Mouse (Mus musculus) E14TG2a.4 (cell line): ENCODE measurements at regions not wholly inside any gene's neighbourhood (a gene's known extent, or its start where the extent isn't known, plus 50 kb on each side); places are given as distances from the start of the nearest gene placed in this dataset.
A peak's percentile ranks its signal among the peaks of the same experiment; 100 is the strongest.
"Not testable (repeated sequence)": the region's sequence is repeated elsewhere in the genome, so short reads cannot be mapped to it uniquely, and the experiment has no call there.

Experiments
- H3K27me3 ChIP-seq: 2 replicates; pipeline ENCODE4 v1.6.1; 2014; ENCODE audit warnings: low read length, control low read depth; ENCODE audit not compliant: insufficient read depth
- H3K36me3 ChIP-seq: 2 replicates; pipeline ENCODE4 v1.6.1; 2014; ENCODE audit warnings: low read length, control low read depth; ENCODE audit not compliant: insufficient read depth
- H3K4me1 ChIP-seq: replicated peaks from 2 replicates; pipeline ENCODE4 v1.6.1; 2014; ENCODE audit warnings: low read depth, low read length, control low read depth
- H3K4me3 ChIP-seq: replicated peaks from 2 replicates; pipeline ENCODE4 v1.5.1; 2014; ENCODE audit warnings: mild to moderate bottlenecking, low read length
- H3K9me3 ChIP-seq: 2 replicates; pipeline ENCODE4 v1.6.1; 2014; ENCODE audit warnings: low read length, control low read depth
- CTCF ChIP-seq: conservative IDR thresholded peaks from 2 replicates; pipeline ENCODE4 v1.5.1; 2014; ENCODE audit warnings: low read length
- NANOG ChIP-seq: IDR thresholded peaks from 2 replicates; pipeline ENCODE4 v1.6.1; 2014; ENCODE audit warnings: borderline replicate concordance, low read length, mixed read lengths
- POU5F1 ChIP-seq: IDR thresholded peaks from 2 replicates; pipeline ENCODE4 v1.6.1; 2014; ENCODE audit warnings: low read length, borderline replicate concordance

- TF ChIP-seq CTCF (no peak), NANOG (peak; percentile 60; the same call in 1 of the 2 replicates), POU5F1 (no peak)
- Histone ChIP-seq H3K36me3 (no peaks in the 10 kb centered on the region), H3K27me3 (no peaks in the 10 kb centered on the region), H3K4me1 (no peaks in the 10 kb centered on the region), H3K4me3 (no peak overlapping the region), H3K9me3 (no peaks in the 10 kb centered on the region)
These were observed 1157.9 kb upstream of the Cntn5 start for GRCm38 (mm10) chr9:12062488-12062887.

GRCm38 (mm10) chr9:12052429-12052828 is 1147.9 kb upstream of the Cntn5 start:
- Histone ChIP-seq H3K9me3 (no peaks in the 10 kb centered on the region), H3K36me3 (no peaks in the 10 kb centered on the region), H3K27me3 (no peaks in the 10 kb centered on the region), H3K4me1 (no peaks in the 10 kb centered on the region), H3K4me3 (no peak overlapping the region)
- TF ChIP-seq NANOG: no peak
- no peak for TF ChIP-seq CTCF
- TF ChIP-seq POU5F1: no peak

GRCm38 (mm10) chr9:12015978-12016377 is 1111.4 kb upstream of the Cntn5 start:
- Histone ChIP-seq H3K4me3 (no peak overlapping the region), H3K36me3 (no peaks in the 10 kb centered on the region), H3K9me3 (peaks cover 54% of the 10 kb centered on the region), H3K4me1 (no peaks in the 10 kb centered on the region), H3K27me3 (no peaks in the 10 kb centered on the region)
- TF ChIP-seq NANOG: no peak
- no peak for TF ChIP-seq CTCF
- TF ChIP-seq POU5F1: no peak

GRCm38 (mm10) chr9:11998580-11998979 is 1094.0 kb upstream of the Cntn5 start:
- TF ChIP-seq NANOG: no peak
- no peak for TF ChIP-seq CTCF
- no peak for TF ChIP-seq POU5F1
- Histone ChIP-seq H3K27me3 (no peaks in the 10 kb centered on the region), H3K36me3 (no peaks in the 10 kb centered on the region), H3K4me3 (no peak overlapping the region), H3K4me1 (no peaks in the 10 kb centered on the region), H3K9me3 (no peaks in the 10 kb centered on the region)

GRCm38 (mm10) chr9:11982102-11982882 is 1077.7 kb upstream of the Cntn5 start:
- TF ChIP-seq CTCF (no peak), NANOG (peak; percentile 59; the same call in 1 of the 2 replicates), POU5F1 (no peak)
- Histone ChIP-seq H3K27me3 (no peaks in the 10 kb centered on the region), H3K4me1 (peaks cover 4% of the 10 kb centered on the region), H3K4me3 (no peak overlapping the region), H3K36me3 (no peaks in the 10 kb centered on the region), H3K9me3 (no peaks in the 10 kb centered on the region)

- not testable (repeated sequence) for H3K4me3 ChIP-seq
These were observed 1036.3 kb upstream of the Cntn5 start for GRCm38 (mm10) chr9:11940691-11941480.

GRCm38 (mm10) chr9:11939851-11940560 is 1035.4 kb upstream of the Cntn5 start:
- no peak for TF ChIP-seq CTCF
- no peak for TF ChIP-seq POU5F1
- Histone ChIP-seq H3K27me3 (no peaks in the 10 kb centered on the region), H3K4me3 (no peak overlapping the region), H3K9me3 (peaks cover 51% of the 10 kb centered on the region), H3K4me1 (no peaks in the 10 kb centered on the region), H3K36me3 (peaks cover 12% of the 10 kb centered on the region)

More at GRCm38 (mm10) chr9:11940691-11941480, 1036.3 kb upstream of the Cntn5 start:
- peak; percentile 88 for TF ChIP-seq NANOG
- Histone ChIP-seq H3K9me3 (peaks cover 56% of the 10 kb centered on the region), H3K36me3 (peaks cover 12% of the 10 kb centered on the region)
- not testable (repeated sequence) for H3K27me3 ChIP-seq, H3K4me1 ChIP-seq

GRCm38 (mm10) chr9:11925501-11925900 is 1020.9 kb upstream of the Cntn5 start:
- Histone ChIP-seq H3K27me3 (no peaks in the 10 kb centered on the region), H3K36me3 (no peaks in the 10 kb centered on the region), H3K4me3 (no peak overlapping the region), H3K9me3 (peaks cover 16% of the 10 kb centered on the region), H3K4me1 (0 out of 2 replicates have a peak, but pooled peaks cover 1% of the 10 kb centered on the region)
- TF ChIP-seq NANOG (no peak), POU5F1 (no peak), CTCF (no peak)

GRCm38 (mm10) chr9:11923591-11924355 is 1019.2 kb upstream of the Cntn5 start:
- not testable (repeated sequence) for H3K36me3 ChIP-seq, H3K4me1 ChIP-seq, H3K4me3 ChIP-seq, H3K27me3 ChIP-seq
- peaks cover 16% of the 10 kb centered on the region for H3K9me3 ChIP-seq
